In genomic region chr5:7436461-7436860, GRCm38 (mm10) we compare ENCODE assay signal across 19 mouse cellular contexts.
"Had no signal": no experiment of that assay in that cellular context is flagged by ENCODE, and none has a peak within 500 bp of the region (broad histone marks: within the 10 kb centered on the region; RNA-seq: fewer than 3 reads in every experiment).

No protein-coding gene starts in this region.

- DNase-seq: kidney, adult 2 months; kidney, postnatal 25 days; layer of hippocampus, postnatal 36 days; liver; retina, postnatal 1 day; thymus, adult 18-20 months; thymus, postnatal 36 days had no signal

- H3K9ac ChIP-seq: limb, embryonic 13.5 days; liver, embryonic 12.5 days; liver, embryonic 15.5 days; lung, embryonic 15.5 days; midbrain, embryonic 12.5 days; midbrain, embryonic 15.5 days; neural tube, embryonic 12.5 days; neural tube, embryonic 15.5 days had no signal

- H3K27me3 ChIP-seq: limb, embryonic 13.5 days; liver, embryonic 12.5 days; liver, embryonic 15.5 days; lung, embryonic 15.5 days; midbrain, embryonic 12.5 days; midbrain, embryonic 15.5 days; neural tube, embryonic 12.5 days; neural tube, embryonic 15.5 days had no signal

- H3K4me2 ChIP-seq: limb, embryonic 13.5 days; liver, embryonic 12.5 days; liver, embryonic 15.5 days; lung, embryonic 15.5 days; midbrain, embryonic 12.5 days; midbrain, embryonic 15.5 days; neural tube, embryonic 12.5 days; neural tube, embryonic 15.5 days had no signal

- H3K4me3 ChIP-seq: left cerebral cortex, adult 2 months; limb, embryonic 10.5 days; limb, embryonic 13.5 days; liver, embryonic 12.5 days; liver, embryonic 15.5 days; lung, embryonic 15.5 days; midbrain, embryonic 12.5 days; midbrain, embryonic 15.5 days; neural tube, embryonic 12.5 days; neural tube, embryonic 15.5 days had no signal

- H3K27ac ChIP-seq: kidney, postnatal 0 days; left cerebral cortex, adult 2 months; limb, embryonic 10.5 days; limb, embryonic 13.5 days; liver, embryonic 12.5 days; liver, embryonic 15.5 days; lung, embryonic 15.5 days; midbrain, embryonic 12.5 days; midbrain, embryonic 15.5 days; neural tube, embryonic 12.5 days; neural tube, embryonic 15.5 days had no signal

- H3K36me3 ChIP-seq: limb, embryonic 10.5 days; limb, embryonic 13.5 days; liver, embryonic 12.5 days; liver, embryonic 15.5 days; lung, embryonic 15.5 days; midbrain, embryonic 12.5 days; midbrain, embryonic 15.5 days; neural tube, embryonic 12.5 days; neural tube, embryonic 15.5 days had no signal

- H3K9me3 ChIP-seq: limb, embryonic 10.5 days; limb, embryonic 13.5 days; liver, embryonic 12.5 days; liver, embryonic 15.5 days; lung, embryonic 15.5 days; midbrain, embryonic 12.5 days; midbrain, embryonic 15.5 days; neural tube, embryonic 12.5 days; neural tube, embryonic 15.5 days had no signal

- ATAC-seq: intestine, postnatal 0 days; liver, embryonic 12.5 days; midbrain, embryonic 15.5 days had no signal

- H3K4me1 ChIP-seq: limb, embryonic 10.5 days; limb, embryonic 13.5 days; liver, embryonic 12.5 days; liver, embryonic 15.5 days; lung, embryonic 15.5 days; midbrain, embryonic 12.5 days; midbrain, embryonic 15.5 days; neural tube, embryonic 12.5 days; neural tube, embryonic 15.5 days had no signal
